Mouse (Mus musculus) A20 (cell line): ENCODE results near the gene Shroom3.

Experiments
- DNase-seq: peaks from one replicate; pipeline ENCODE4 v3.0.0-alpha.2; 2011; ENCODE audit warnings: low read depth, low spot score

Gene Shroom3

DNA sequence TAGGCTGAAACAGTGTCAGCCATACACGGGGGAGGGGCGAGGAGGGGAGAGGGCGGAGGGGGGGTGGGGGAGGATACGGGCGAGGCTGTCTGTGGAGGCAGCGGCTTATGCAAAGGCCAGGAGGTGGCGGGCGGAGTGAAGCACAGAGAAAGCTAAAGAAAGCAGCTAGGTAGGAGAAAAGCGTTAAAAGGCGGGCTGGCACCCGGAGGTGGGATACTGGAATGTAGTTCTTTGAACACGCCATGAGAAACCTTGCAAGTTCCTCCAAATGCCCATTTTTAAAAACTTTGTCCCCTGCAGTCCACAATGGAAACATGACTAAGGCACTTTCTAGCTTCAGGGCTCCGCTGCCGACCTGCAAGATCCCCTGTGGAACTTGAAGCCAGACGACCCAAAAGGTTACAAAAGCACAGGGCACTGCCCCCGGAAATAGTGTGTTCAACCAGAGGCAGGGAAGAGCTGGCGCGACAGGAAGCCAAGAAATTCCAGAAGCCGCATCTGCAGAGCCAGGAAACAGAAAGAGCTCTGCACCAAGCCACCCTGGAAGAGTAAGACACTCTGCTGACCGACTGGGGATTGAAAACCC lies 322.1 kb downstream of the Shroom3 start:
- DNase-seq = no peak

- DNase-seq = no peak
Measured at GRCm38 (mm10) chr5:93005815-93006341, 322.6 kb downstream of the Shroom3 start.

DNA sequence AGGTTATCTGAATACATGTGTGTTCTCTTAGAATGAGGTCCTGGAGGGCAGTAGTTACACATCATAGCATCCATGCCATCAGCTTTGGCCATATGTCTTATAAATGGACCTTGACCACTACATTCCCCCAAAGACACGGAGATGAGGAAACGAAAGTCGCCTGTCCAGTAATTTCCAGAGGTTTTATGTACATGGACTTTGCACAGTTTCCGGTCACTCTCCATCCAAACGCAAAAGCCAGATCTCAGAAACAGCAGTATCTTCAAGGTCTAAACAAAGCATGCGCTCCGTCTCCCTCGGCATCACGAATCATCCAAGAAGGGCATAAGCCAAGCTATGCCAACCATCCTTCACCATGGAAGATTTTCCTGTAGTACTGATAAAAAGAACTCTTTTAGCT lies 325.0 kb downstream of the Shroom3 start:
- no peak for DNase-seq
